Mouse (Mus musculus): ENCODE measurements at regions not wholly inside any gene's neighbourhood (a gene's known extent, or its start where the extent isn't known, plus 50 kb on each side); places are given as distances from the start of the nearest gene placed in this dataset.
A peak's percentile ranks its signal among the peaks of the same experiment; 100 is the strongest.

GRCm38 (mm10) chr2:170219611-170220401 is 71.9 kb upstream of the Zfp217 start:
- DNase-seq (ENCODE audit: low spot score) = no peak

- DNase-seq (ENCODE audit: low spot score) = no peak
Observed at GRCm38 (mm10) chr2:170219161-170219581, 71.3 kb upstream of the Zfp217 start.

- peak; percentile 65 for DNase-seq (ENCODE audit: low spot score)
Observed at GRCm38 (mm10) chr2:170218230-170219044, 70.5 kb upstream of the Zfp217 start.

- DNase-seq (ENCODE audit: low spot score) = no peak
Observed at GRCm38 (mm10) chr2:170216311-170216710, 68.4 kb upstream of the Zfp217 start.

GRCm38 (mm10) chr2:170209121-170209520 is 61.2 kb upstream of the Zfp217 start:
- peak; percentile 88 for DNase-seq (ENCODE audit: low spot score)

GRCm38 (mm10) chr2:170207878-170208277 is 60.0 kb upstream of the Zfp217 start:
- DNase-seq (ENCODE audit: low spot score) = no peak

- no peak for DNase-seq (ENCODE audit: low spot score)
Observed at GRCm38 (mm10) chr2:170207395-170207794, 59.5 kb upstream of the Zfp217 start.

GRCm38 (mm10) chr2:170206870-170207269 is 59.0 kb upstream of the Zfp217 start:
- no peak for DNase-seq (ENCODE audit: low spot score)

GRCm38 (mm10) chr2:170206442-170206754 is 58.5 kb upstream of the Zfp217 start:
- DNase-seq (ENCODE audit: low spot score) = no peak

GRCm38 (mm10) chr2:170205591-170206441 is 57.9 kb upstream of the Zfp217 start:
- DNase-seq (ENCODE audit: low spot score) = no peak

- no peak for DNase-seq (ENCODE audit: low spot score)
Observed at GRCm38 (mm10) chr2:170204768-170205514, 57.0 kb upstream of the Zfp217 start.

- no peak for DNase-seq (ENCODE audit: low spot score)
Observed at GRCm38 (mm10) chr2:170203496-170203895, 55.6 kb upstream of the Zfp217 start.

GRCm38 (mm10) chr2:170201816-170202371 is 54.0 kb upstream of the Zfp217 start:
- DNase-seq (ENCODE audit: low spot score) = no peak
